22 mouse cellular contexts compared by ENCODE assay signal in the genomic region with DNA sequence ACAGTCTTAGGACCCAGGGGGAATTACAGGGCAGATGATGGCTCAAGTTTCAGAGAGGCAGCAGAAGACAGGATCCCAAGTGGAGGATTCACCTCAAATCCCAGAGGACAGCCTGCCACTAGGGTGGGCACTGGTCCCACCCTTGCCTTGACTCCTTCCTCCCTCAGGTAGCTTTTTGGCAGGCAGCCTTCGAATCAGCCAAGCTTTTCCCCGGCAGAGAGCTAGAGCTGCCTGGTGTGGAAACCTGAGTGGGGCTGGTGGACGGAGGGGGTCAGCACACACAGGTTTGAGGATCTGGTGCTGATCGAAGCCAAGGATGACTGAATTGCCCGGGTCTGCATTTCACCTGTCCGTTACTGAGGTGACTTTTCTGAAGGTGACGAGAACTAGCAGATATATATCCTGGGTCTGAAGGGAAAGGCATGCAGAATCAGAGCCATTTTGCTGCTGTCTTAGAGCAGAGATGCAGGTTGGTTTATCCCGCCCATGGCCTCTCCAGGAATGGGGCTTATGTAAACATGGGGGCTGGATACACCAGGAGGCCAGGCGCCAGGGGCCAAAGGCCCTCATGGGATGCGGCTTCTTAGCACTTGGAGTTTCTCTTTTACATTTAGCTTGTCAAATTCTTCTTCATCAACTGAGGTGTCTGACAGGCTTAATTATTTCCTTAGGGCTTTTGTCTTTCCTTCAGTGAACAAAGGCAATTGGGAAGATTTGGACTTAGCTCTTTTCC. TPM values are rescaled to one million over a fixed set of nuclear protein-coding genes. Genes with fewer than 3 reads are reported as not detected.
DNase-seq lines count a peak whose midpoint lies in the region; ATAC-seq lines count a peak whose summit lies in the region.
"Had no signal": no experiment of that assay in that cellular context is flagged by ENCODE, and none has a peak within 500 bp of the region (broad histone marks: within the 10 kb centered on the region; RNA-seq: fewer than 3 reads in every experiment).

No protein-coding gene starts in this region.

- no peak overlapping the region for H3K4me3 ChIP-seq in forebrain, embryonic 10.5 days
- no peak overlapping the region for H3K4me3 ChIP-seq in forebrain, embryonic 12.5 days (replicated peaks)
- H3K4me3 ChIP-seq in kidney, embryonic 14.5 days (ENCODE audit: low read length): no peak overlapping the region
- H3K4me3 ChIP-seq: embryonic facial prominence, embryonic 10.5 days; heart, adult 2 months; heart, embryonic 15.5 days; hindbrain, embryonic 13.5 days had no signal

- H3K4me1 ChIP-seq in forebrain, embryonic 10.5 days: peaks cover 17% of the 10 kb centered on the region
- peaks cover 6% of the 10 kb centered on the region; the same call in 1 of the 2 replicates for H3K4me1 ChIP-seq in forebrain, embryonic 12.5 days
- peaks cover 5% of the 10 kb centered on the region; the same call in 1 of the 2 replicates for H3K4me1 ChIP-seq in kidney, embryonic 14.5 days (ENCODE audit: control insufficient read depth, insufficient read depth, low read length)
- H3K4me1 ChIP-seq: heart, embryonic 15.5 days had no signal

- no peaks in the 10 kb centered on the region for H3K36me3 ChIP-seq in forebrain, embryonic 10.5 days (replicated peaks)
- H3K36me3 ChIP-seq in forebrain, embryonic 12.5 days (replicated peaks): no peaks in the 10 kb centered on the region
- no peaks in the 10 kb centered on the region for H3K36me3 ChIP-seq in kidney, embryonic 14.5 days (ENCODE audit: control insufficient read depth, insufficient read depth, low read length)
- H3K36me3 ChIP-seq: embryonic facial prominence, embryonic 10.5 days; G1E; heart, embryonic 15.5 days; hindbrain, embryonic 13.5 days had no signal

- H3K27me3 ChIP-seq in forebrain, embryonic 10.5 days (ENCODE audit: poor library complexity, severe bottlenecking): no peaks in the 10 kb centered on the region
- no peaks in the 10 kb centered on the region for H3K27me3 ChIP-seq in forebrain, embryonic 12.5 days
- H3K27me3 ChIP-seq in kidney, embryonic 14.5 days (ENCODE audit: control insufficient read depth, insufficient read depth, low read length): no peaks in the 10 kb centered on the region
- H3K27me3 ChIP-seq: heart, embryonic 15.5 days; hindbrain, embryonic 13.5 days had no signal

- ATAC-seq in forebrain, embryonic 12.5 days (ENCODE audit: low FRiP score): no peak
- peak; percentile 85; the same call in 1 of the 2 replicates for ATAC-seq in kidney, embryonic 14.5 days (ENCODE audit: low FRiP score, low TSS enrichment)
- ATAC-seq: CD4-positive, CD25-positive, alpha-beta regulatory T cell, adult 4 months; forebrain, postnatal 0 days; hindbrain, postnatal 0 days had no signal

- H3K9me3 ChIP-seq in forebrain, embryonic 10.5 days: no peaks in the 10 kb centered on the region
- no peaks in the 10 kb centered on the region for H3K9me3 ChIP-seq in forebrain, embryonic 12.5 days
- H3K9me3 ChIP-seq in kidney, embryonic 14.5 days (ENCODE audit: control insufficient read depth, low read length): no peaks in the 10 kb centered on the region
- H3K9me3 ChIP-seq: embryonic facial prominence, embryonic 10.5 days; G1E; heart, embryonic 15.5 days; hindbrain, embryonic 13.5 days had no signal

- H3K4me2 ChIP-seq in forebrain, embryonic 12.5 days: no peak overlapping the region
- no peak overlapping the region for H3K4me2 ChIP-seq in kidney, embryonic 14.5 days (replicated peaks; ENCODE audit: low read depth, low read length)
- H3K4me2 ChIP-seq: heart, embryonic 15.5 days; hindbrain, embryonic 13.5 days had no signal

- H3K27ac ChIP-seq in forebrain, embryonic 10.5 days: 0 out of 2 replicates have a peak overlapping the region, but pooled peaks have one; percentile 4
- H3K27ac ChIP-seq in forebrain, embryonic 12.5 days: no peak overlapping the region
- H3K27ac ChIP-seq in kidney, embryonic 14.5 days (ENCODE audit: low read depth, low read length): no peak overlapping the region
- H3K27ac ChIP-seq: embryonic facial prominence, embryonic 10.5 days; heart, adult 2 months; heart, embryonic 15.5 days; hindbrain, embryonic 13.5 days; hindbrain, postnatal 0 days had no signal

- no peak for DNase-seq in forebrain, embryonic 10.5 days (ENCODE audit: extremely low spot score, low spot score)
- DNase-seq in kidney, adult 8-10 months: no peak
- DNase-seq in kidney, postnatal 14 days: peak; percentile 11
- no peak for DNase-seq in kidney, adult 9 months
- peak; percentile 51 for DNase-seq in yolk sac, embryonic 10.5 days (ENCODE audit: low spot score)
- DNase-seq: adrenal gland, adult 8-10 months; adrenal gland, postnatal 36 days; B cell, adult 2 months; cerebellum, adult 2 months; cerebellum, postnatal 10 days; forebrain, postnatal 0 days; gastrocnemius, postnatal 14 days; heart, adult 2 months; heart, postnatal 14 days had no signal

- 81% methylated on average over 10 of the region's 10 CpGs for WGBS in forebrain, embryonic 10.5 days
- WGBS in forebrain, embryonic 12.5 days: 77% methylated on average over 10 of the region's 10 CpGs
- WGBS in kidney, embryonic 14.5 days: 29% methylated on average over 10 of the region's 10 CpGs

- no peak overlapping the region for H3K9ac ChIP-seq in forebrain, embryonic 12.5 days
- H3K9ac ChIP-seq in kidney, embryonic 14.5 days (ENCODE audit: low read depth, low read length): no peak overlapping the region
- H3K9ac ChIP-seq: forebrain, postnatal 0 days; heart, embryonic 15.5 days; hindbrain, embryonic 13.5 days had no signal

RNA-seq across cellular contexts. Expression of gene Spata46, which starts 51.7 kb away (rescaled TPM):
- polyA plus RNA-seq in forebrain, embryonic 10.5 days (2016; fragmentation: Nextera tagmentation; extraction: Ambion mirVana): 1.5 and 1.9 TPM in 2 replicates
- 1.5 and 2.1 TPM in 2 replicates for polyA plus RNA-seq in forebrain, embryonic 12.5 days (2016; fragmentation: Nextera tagmentation; extraction: Ambion mirVana)
- 2.0 TPM in 2 replicates for polyA plus RNA-seq in kidney, embryonic 14.5 days (2014; fragmentation: Nextera tagmentation; extraction: Ambion mirVana)
- polyA plus RNA-seq: CD4-positive, CD25-positive, alpha-beta regulatory T cell, adult 4 months; cerebellum, adult 2 months; forebrain, postnatal 0 days; G1E had no signal

RNA-seq across cellular contexts. Expression of gene Gm7694, which starts 54.2 kb away (rescaled TPM):
- 3.4 and 3.6 TPM in 2 replicates for polyA plus RNA-seq in forebrain, embryonic 10.5 days (2016; fragmentation: Nextera tagmentation; extraction: Ambion mirVana)
- 5.1 TPM in 2 replicates for polyA plus RNA-seq in forebrain, embryonic 12.5 days (2016; fragmentation: Nextera tagmentation; extraction: Ambion mirVana)
- polyA plus RNA-seq in kidney, embryonic 14.5 days (2014; fragmentation: Nextera tagmentation; extraction: Ambion mirVana): 3.5 and 6.0 TPM in 2 replicates
- polyA plus RNA-seq: CD4-positive, CD25-positive, alpha-beta regulatory T cell, adult 4 months had no signal

Comparison
In these comparisons a context has a peak if more than half of its experiments do, and no peak if none do; other contexts are left out.
1. DNase-seq: peak in kidney, postnatal 14 days (single experiment) and yolk sac, embryonic 10.5 days (single experiment); none in forebrain, embryonic 10.5 days (single experiment), kidney, adult 8-10 months (0 of 2) and kidney, adult 9 months (single experiment).